11 mouse cellular contexts compared by ENCODE assay signal in genomic region chr7:4122076-4122768, GRCm38 (mm10). TPM values are rescaled to one million over a fixed set of nuclear protein-coding genes. Genes with fewer than 3 reads are reported as not detected.
DNase-seq lines count a peak whose midpoint lies in the region; ATAC-seq and TF ChIP-seq lines count a peak whose summit lies in the region.
"Had no signal": no experiment of that assay in that cellular context is flagged by ENCODE, and none has a peak within 500 bp of the region (broad histone marks: within the 10 kb centered on the region; RNA-seq: fewer than 3 reads in every experiment).

No protein-coding gene starts in this region.

- H3K4me2 ChIP-seq in hindbrain, embryonic 13.5 days, result peak overlapping the region; percentile 64
- H3K4me2 ChIP-seq in neural tube, embryonic 12.5 days (replicated peaks), result peak overlapping the region; percentile 68

- peak overlapping the region; percentile 91 for H3K9ac ChIP-seq in hindbrain, embryonic 13.5 days
- H3K9ac ChIP-seq in neural tube, embryonic 12.5 days, result peak overlapping the region; percentile 36

- peak overlapping the region; percentile 32 for H3K4me3 ChIP-seq in layer of hippocampus, adult 2 months
- H3K4me3 ChIP-seq in hindbrain, embryonic 13.5 days, result peak overlapping the region; percentile 65
- H3K4me3 ChIP-seq in neural tube, embryonic 12.5 days, result peak overlapping the region; percentile 16; the same call in 1 of the 2 replicates

- peaks cover 7% of the 10 kb centered on the region for H3K36me3 ChIP-seq in hindbrain, embryonic 13.5 days
- H3K36me3 ChIP-seq in neural tube, embryonic 12.5 days, result peaks cover 16% of the 10 kb centered on the region

- peak overlapping the region; percentile 99 for H3K27ac ChIP-seq in layer of hippocampus, adult 2 months
- peak overlapping the region; percentile 90 for H3K27ac ChIP-seq in hindbrain, embryonic 13.5 days
- peak overlapping the region; percentile 47 for H3K27ac ChIP-seq in neural tube, embryonic 12.5 days

- ATAC-seq in hindbrain, embryonic 13.5 days (ENCODE audit: low FRiP score), result no peak
- ATAC-seq in neural tube, embryonic 12.5 days (ENCODE audit: low FRiP score, low read depth), result no peak
- no peak for ATAC-seq in frontal cortex, adult (ENCODE audit: low TSS enrichment)

- TF ChIP-seq CTCF in layer of hippocampus, adult 2 months (conservative IDR thresholded peaks at IDR 0.05), result no peak

- no peak for DNase-seq in layer of hippocampus, adult 2 months (ENCODE audit: low spot score in 2 of 2)
- no peak for DNase-seq in layer of hippocampus, postnatal 25 days (ENCODE audit: extremely low spot score in 1 of 2, low spot score in 1 of 2)
- peak; percentile 18 to 19 for DNase-seq in cerebellum, postnatal 25 days
- no peak for DNase-seq in spleen, postnatal 10 days (ENCODE audit: low spot score in 2 of 2)
- no peak for DNase-seq in thymus, adult 18-20 months
- DNase-seq: adrenal gland, postnatal 36 days; thymus, postnatal 36 days had no signal

- WGBS in hindbrain, embryonic 13.5 days, result 32% methylated on average over 11 of the region's 11 CpGs
- WGBS in neural tube, embryonic 12.5 days, result 47% methylated on average over 11 of the region's 11 CpGs

- H3K27me3 ChIP-seq in hindbrain, embryonic 13.5 days, result no peaks in the 10 kb centered on the region
- no peaks in the 10 kb centered on the region for H3K27me3 ChIP-seq in neural tube, embryonic 12.5 days (replicated peaks)

- no peaks in the 10 kb centered on the region for H3K9me3 ChIP-seq in hindbrain, embryonic 13.5 days
- no peaks in the 10 kb centered on the region for H3K9me3 ChIP-seq in neural tube, embryonic 12.5 days

- H3K4me1 ChIP-seq in hindbrain, embryonic 13.5 days (replicated peaks), result peaks cover 81% of the 10 kb centered on the region
- peaks cover 55% of the 10 kb centered on the region for H3K4me1 ChIP-seq in neural tube, embryonic 12.5 days

RNA-seq across cellular contexts. Expression of gene Ttyh1, which starts 3.0 kb away (rescaled TPM):
- 100 to 1,000 TPM; 526 to 562 TPM for total RNA-seq in layer of hippocampus, adult 2 months (2021)
- total RNA-seq in layer of hippocampus, postnatal 25 days (2021), result 100 to 1,000 TPM; 625 to 681 TPM
- 132 and 138 TPM in 2 replicates for polyA plus RNA-seq in hindbrain, embryonic 13.5 days (2015; fragmentation: Nextera tagmentation; extraction: Ambion mirVana)
- 111 and 113 TPM in 2 replicates for polyA plus RNA-seq in neural tube, embryonic 12.5 days (2016; fragmentation: Nextera tagmentation; extraction: Ambion mirVana)
- total RNA-seq: monocyte, adult 5-6 weeks had no signal

RNA-seq across cellular contexts. Expression of gene Leng8, which starts 14.6 kb away (rescaled TPM):
- 100 to 1,000 TPM; 189 to 218 TPM for total RNA-seq in layer of hippocampus, adult 2 months (2021)
- 100 to 1,000 TPM; 109 to 181 TPM for total RNA-seq in layer of hippocampus, postnatal 25 days (2021)
- polyA plus RNA-seq in hindbrain, embryonic 13.5 days (2015; fragmentation: Nextera tagmentation; extraction: Ambion mirVana), result 77.0 and 79.4 TPM in 2 replicates
- 92.7 and 110 TPM in 2 replicates for polyA plus RNA-seq in neural tube, embryonic 12.5 days (2016; fragmentation: Nextera tagmentation; extraction: Ambion mirVana)

RNA-seq across cellular contexts. Expression of gene Leng9, which starts 28.0 kb away (rescaled TPM):
- 1 to 10 TPM; 5.6 to 6.6 TPM for total RNA-seq in layer of hippocampus, adult 2 months (2021)
- 1 to 10 TPM; 5.3 to 6.0 TPM for total RNA-seq in layer of hippocampus, postnatal 25 days (2021)
- 4.7 TPM in 2 replicates for polyA plus RNA-seq in hindbrain, embryonic 13.5 days (2015; fragmentation: Nextera tagmentation; extraction: Ambion mirVana)
- 3.4 and 4.0 TPM in 2 replicates for polyA plus RNA-seq in neural tube, embryonic 12.5 days (2016; fragmentation: Nextera tagmentation; extraction: Ambion mirVana)

RNA-seq across cellular contexts. Expression of gene Cdc42ep5, which starts 42.4 kb away (rescaled TPM):
- total RNA-seq in layer of hippocampus, adult 2 months (2021), result 1 to 10 TPM; 1.1 to 1.7 TPM
- 1 to 10 TPM in 1 of 2 experiments, under 1 TPM in 1; 0.75 to 1.4 TPM for total RNA-seq in layer of hippocampus, postnatal 25 days (2021)
- polyA plus RNA-seq in hindbrain, embryonic 13.5 days (2015; fragmentation: Nextera tagmentation; extraction: Ambion mirVana), result 8.4 and 10.1 TPM in 2 replicates
- 14.1 and 14.2 TPM in 2 replicates for polyA plus RNA-seq in neural tube, embryonic 12.5 days (2016; fragmentation: Nextera tagmentation; extraction: Ambion mirVana)
- total RNA-seq: monocyte, adult 5-6 weeks had no signal

RNA-seq across cellular contexts. Expression of gene Lair1, which starts 59.2 kb away (rescaled TPM):
- 1 to 10 TPM; 5.2 to 7.1 TPM for total RNA-seq in layer of hippocampus, adult 2 months (2021)
- total RNA-seq in layer of hippocampus, postnatal 25 days (2021), result 1 to 10 TPM; 6.3 to 6.6 TPM
- polyA plus RNA-seq in hindbrain, embryonic 13.5 days (2015; fragmentation: Nextera tagmentation; extraction: Ambion mirVana), result 2.8 and 4.1 TPM in 2 replicates
- polyA plus RNA-seq in neural tube, embryonic 12.5 days (2016; fragmentation: Nextera tagmentation; extraction: Ambion mirVana), result 2.5 and 3.1 TPM in 2 replicates

Comparison
In these comparisons a context has a peak if more than half of its experiments do, and no peak if none do; other contexts are left out.
1. DNase-seq: peak in cerebellum, postnatal 25 days (2 of 2); none in layer of hippocampus, adult 2 months (0 of 2), layer of hippocampus, postnatal 25 days (0 of 2), spleen, postnatal 10 days (0 of 2) and thymus, adult 18-20 months (0 of 2).
2. H3K27ac ChIP-seq: peak in every context shown above with its lines; median percentile 99 in layer of hippocampus, adult 2 months; 90 in hindbrain, embryonic 13.5 days; 47 in neural tube, embryonic 12.5 days.
3. Peak in every context shown above with its lines, with median percentiles within 50 percentile points of each other: H3K4me3 ChIP-seq.